17 mouse cellular contexts compared by ENCODE assay signal in the genomic region with DNA sequence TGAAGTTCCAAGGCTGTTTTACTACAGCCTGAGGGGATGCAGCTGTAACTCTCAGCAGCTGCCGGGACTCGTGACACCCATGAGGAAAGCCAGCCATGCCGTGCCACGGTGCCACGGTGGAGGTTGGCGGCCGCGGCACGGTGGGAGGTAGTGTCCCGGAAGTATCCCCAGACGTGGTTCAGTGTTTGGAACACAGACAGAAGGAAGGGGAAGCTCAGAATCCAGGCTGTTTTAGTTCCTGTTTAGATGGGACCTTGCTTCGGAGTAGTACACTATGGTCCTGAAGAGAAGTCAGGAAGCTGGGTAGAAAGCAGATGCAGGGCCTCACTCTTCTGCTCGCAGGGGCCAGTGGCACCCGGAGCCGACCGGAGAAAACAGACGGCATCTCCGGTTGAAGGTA. TPM values are rescaled to one million over a fixed set of nuclear protein-coding genes. Genes with fewer than 3 reads are reported as not detected.
DNase-seq lines count a peak whose midpoint lies in the region; ATAC-seq and TF ChIP-seq lines count a peak whose summit lies in the region.
"Had no signal": no experiment of that assay in that cellular context is flagged by ENCODE, and none has a peak within 500 bp of the region (broad histone marks: within the 10 kb centered on the region; RNA-seq: fewer than 3 reads in every experiment).

No protein-coding gene starts in this region.

- peaks cover 6% of the 10 kb centered on the region for H3K9me3 ChIP-seq in heart, embryonic 13.5 days
- H3K9me3 ChIP-seq in midbrain, embryonic 12.5 days: 0 out of 2 replicates have a peak, but pooled peaks cover 3% of the 10 kb centered on the region
- H3K9me3 ChIP-seq in midbrain, embryonic 14.5 days (ENCODE audit: control insufficient read depth, low read length): no peaks in the 10 kb centered on the region
- peaks cover 2% of the 10 kb centered on the region; the same call in 1 of the 2 replicates for H3K9me3 ChIP-seq in intestine, embryonic 15.5 days
- 0 out of 2 replicates have a peak, but pooled peaks cover under 1% of the 10 kb centered on the region for H3K9me3 ChIP-seq in stomach, embryonic 16.5 days (replicated peaks; ENCODE audit: control insufficient read depth, low read length)
- H3K9me3 ChIP-seq: hindbrain, embryonic 12.5 days; liver, embryonic 15.5 days had no signal

- intact Hi-C loops in heart, adult 2 months (cut with DNase I): no loop called here

- no peak for TF ChIP-seq EP300 in heart, adult 2 months (IDR thresholded peaks at IDR 0.05; ENCODE audit: insufficient read depth, low read depth, low read length)

- no peaks in the 10 kb centered on the region for H3K27me3 ChIP-seq in heart, embryonic 13.5 days (replicated peaks)
- no peaks in the 10 kb centered on the region for H3K27me3 ChIP-seq in heart, adult 2 months (ENCODE audit: control insufficient read depth, insufficient read depth, low read length)
- no peaks in the 10 kb centered on the region for H3K27me3 ChIP-seq in midbrain, embryonic 12.5 days
- no peaks in the 10 kb centered on the region for H3K27me3 ChIP-seq in midbrain, embryonic 14.5 days (ENCODE audit: control insufficient read depth, insufficient read depth, low read length)
- H3K27me3 ChIP-seq in intestine, embryonic 15.5 days (replicated peaks): no peaks in the 10 kb centered on the region
- no peaks in the 10 kb centered on the region for H3K27me3 ChIP-seq in stomach, embryonic 16.5 days (ENCODE audit: control insufficient read depth, insufficient read depth, low read length)
- H3K27me3 ChIP-seq: hindbrain, embryonic 12.5 days; liver, embryonic 15.5 days had no signal

- H3K4me1 ChIP-seq in heart, embryonic 13.5 days: peaks cover 60% of the 10 kb centered on the region
- peaks cover 1% of the 10 kb centered on the region; the same call in 1 of the 2 replicates for H3K4me1 ChIP-seq in heart, adult 2 months (ENCODE audit: control insufficient read depth, insufficient read depth, low read length)
- H3K4me1 ChIP-seq in midbrain, embryonic 12.5 days: peaks cover 16% of the 10 kb centered on the region
- H3K4me1 ChIP-seq in midbrain, embryonic 14.5 days (ENCODE audit: control insufficient read depth, insufficient read depth, low read length): peaks cover 18% of the 10 kb centered on the region
- H3K4me1 ChIP-seq in intestine, embryonic 15.5 days (replicated peaks): 0 out of 2 replicates have a peak, but pooled peaks cover 9% of the 10 kb centered on the region
- H3K4me1 ChIP-seq in stomach, embryonic 16.5 days (ENCODE audit: control insufficient read depth, insufficient read depth, low read length): peaks cover 5% of the 10 kb centered on the region; the same call in 1 of the 2 replicates
- H3K4me1 ChIP-seq: liver, embryonic 15.5 days had no signal

- no peak overlapping the region for H3K4me3 ChIP-seq in heart, embryonic 13.5 days
- no peak overlapping the region for H3K4me3 ChIP-seq in heart, adult 2 months
- H3K4me3 ChIP-seq in midbrain, embryonic 12.5 days: no peak overlapping the region
- no peak overlapping the region for H3K4me3 ChIP-seq in midbrain, embryonic 14.5 days (replicated peaks; ENCODE audit: low read depth, low read length)
- no peak overlapping the region for H3K4me3 ChIP-seq in intestine, embryonic 15.5 days (replicated peaks)
- no peak overlapping the region; the same call in 1 of the 2 replicates for H3K4me3 ChIP-seq in stomach, embryonic 16.5 days (replicated peaks; ENCODE audit: low read length)
- H3K4me3 ChIP-seq: forebrain, embryonic 10.5 days; hindbrain, embryonic 12.5 days; liver, embryonic 15.5 days had no signal

- WGBS in heart, embryonic 13.5 days: 59% methylated on average over 18 of the region's 18 CpGs
- 71% methylated on average over 18 of the region's 18 CpGs for WGBS in heart, adult 2 months
- WGBS in midbrain, embryonic 12.5 days: 86% methylated on average over 18 of the region's 18 CpGs
- 81% methylated on average over 18 of the region's 18 CpGs for WGBS in midbrain, embryonic 14.5 days
- WGBS in intestine, embryonic 15.5 days: 52% methylated on average over 18 of the region's 18 CpGs
- 62% methylated on average over 18 of the region's 18 CpGs for WGBS in stomach, embryonic 16.5 days

- H3K9ac ChIP-seq in heart, embryonic 13.5 days: no peak overlapping the region
- H3K9ac ChIP-seq in heart, adult 2 months (ENCODE audit: low read depth, low read length): no peak overlapping the region
- H3K9ac ChIP-seq in midbrain, embryonic 12.5 days (replicated peaks): no peak overlapping the region
- H3K9ac ChIP-seq in midbrain, embryonic 14.5 days (replicated peaks; ENCODE audit: low read length): no peak overlapping the region
- H3K9ac ChIP-seq in intestine, embryonic 15.5 days: no peak overlapping the region
- no peak overlapping the region; the same call in 1 of the 2 replicates for H3K9ac ChIP-seq in stomach, embryonic 16.5 days (ENCODE audit: low read length)
- H3K9ac ChIP-seq: hindbrain, embryonic 12.5 days; liver, embryonic 15.5 days had no signal

- no peak for TF ChIP-seq CTCF in heart, adult 2 months (IDR thresholded peaks at IDR 0.05)

- DNase-seq in heart, adult 2 months: no peak
- DNase-seq in midbrain, embryonic 14.5 days: no peak
- no peak for DNase-seq in cerebellum, postnatal 4 days (ENCODE audit: low spot score in 2 of 2)
- DNase-seq: adrenal gland, postnatal 10 days; gastrocnemius, postnatal 10 days; kidney, postnatal 25 days; layer of hippocampus, postnatal 36 days had no signal

- H3K27ac ChIP-seq in heart, embryonic 13.5 days (replicated peaks): no peak overlapping the region
- no peak overlapping the region for H3K27ac ChIP-seq in heart, adult 2 months
- 0 out of 2 replicates have a peak overlapping the region, but pooled peaks have one; percentile 35 for H3K27ac ChIP-seq in midbrain, embryonic 12.5 days (replicated peaks)
- H3K27ac ChIP-seq in midbrain, embryonic 14.5 days (replicated peaks; ENCODE audit: low read depth, low read length): no peak overlapping the region
- 0 out of 2 replicates have a peak overlapping the region, but pooled peaks have one; percentile 13 for H3K27ac ChIP-seq in intestine, embryonic 15.5 days
- H3K27ac ChIP-seq in stomach, embryonic 16.5 days (ENCODE audit: low read length): peak overlapping the region; percentile 40; the same call in 1 of the 2 replicates
- H3K27ac ChIP-seq: forebrain, embryonic 10.5 days; hindbrain, embryonic 12.5 days; liver, embryonic 15.5 days had no signal

- peak overlapping the region; percentile 27 for H3K4me2 ChIP-seq in heart, embryonic 13.5 days
- H3K4me2 ChIP-seq in midbrain, embryonic 12.5 days (replicated peaks): no peak overlapping the region
- H3K4me2 ChIP-seq in midbrain, embryonic 14.5 days (ENCODE audit: low read length): no peak overlapping the region
- H3K4me2 ChIP-seq in intestine, embryonic 15.5 days (replicated peaks): peak overlapping the region; percentile 41
- peak overlapping the region; percentile 28; the same call in 1 of the 2 replicates for H3K4me2 ChIP-seq in stomach, embryonic 16.5 days (ENCODE audit: low read depth, low read length)
- H3K4me2 ChIP-seq: hindbrain, embryonic 12.5 days; liver, embryonic 15.5 days had no signal

- no peak for TF ChIP-seq POLR2A in heart, adult 2 months (IDR thresholded peaks at IDR 0.05; ENCODE audit: insufficient read depth, low read depth, low read length)

- ATAC-seq in heart, embryonic 13.5 days (ENCODE audit: extremely low read depth, insufficient number of reproducible peaks, low FRiP score, low TSS enrichment): no peak
- no peak for ATAC-seq in midbrain, embryonic 12.5 days (ENCODE audit: low FRiP score, low read depth)
- ATAC-seq in midbrain, embryonic 14.5 days (ENCODE audit: low FRiP score, low TSS enrichment): no peak
- ATAC-seq in intestine, embryonic 15.5 days: no peak
- no peak for ATAC-seq in stomach, embryonic 16.5 days (ENCODE audit: insufficient read depth, low FRiP score)
- no peak for ATAC-seq in CD4-positive, CD25-positive, alpha-beta regulatory T cell, adult 4 months

- no peaks in the 10 kb centered on the region for H3K79me2 ChIP-seq in heart, adult 2 months (replicated peaks; ENCODE audit: control insufficient read depth, insufficient read depth, low read length)

- peaks cover 4% of the 10 kb centered on the region for H3K36me3 ChIP-seq in heart, embryonic 13.5 days
- no peaks in the 10 kb centered on the region for H3K36me3 ChIP-seq in heart, adult 2 months (ENCODE audit: control insufficient read depth, insufficient read depth, low read length)
- peaks cover 3% of the 10 kb centered on the region for H3K36me3 ChIP-seq in midbrain, embryonic 12.5 days
- H3K36me3 ChIP-seq in midbrain, embryonic 14.5 days (ENCODE audit: control insufficient read depth, insufficient read depth, low read length): no peaks in the 10 kb centered on the region
- 0 out of 2 replicates have a peak, but pooled peaks cover 1% of the 10 kb centered on the region for H3K36me3 ChIP-seq in intestine, embryonic 15.5 days
- no peaks in the 10 kb centered on the region; the same call in 1 of the 2 replicates for H3K36me3 ChIP-seq in stomach, embryonic 16.5 days (ENCODE audit: control insufficient read depth, insufficient read depth, low read length)
- H3K36me3 ChIP-seq: hindbrain, embryonic 12.5 days; liver, embryonic 15.5 days had no signal

RNA-seq across cellular contexts. Expression of gene Acvr2b, which starts 16.1 kb away (rescaled TPM):
- 13.2 and 17.2 TPM in 2 replicates for polyA plus RNA-seq in heart, embryonic 13.5 days (2015; fragmentation: Nextera tagmentation; extraction: Ambion mirVana)
- total RNA-seq in heart, adult 2 months (2021): 1 to 10 TPM; 4.6 to 6.8 TPM
- 2.2 and 3.1 TPM in 2 replicates for polyA plus RNA-seq in heart, adult 2 months (2012; rRNA removed)
- polyA plus RNA-seq in midbrain, embryonic 12.5 days (2016; fragmentation: Nextera tagmentation; extraction: Ambion mirVana): 109 and 116 TPM in 2 replicates
- 69.3 and 69.9 TPM in 2 replicates for polyA plus RNA-seq in midbrain, embryonic 14.5 days (2014; fragmentation: Nextera tagmentation; extraction: Ambion mirVana)
- 20.9 and 22.7 TPM in 2 replicates for polyA plus RNA-seq in intestine, embryonic 15.5 days (2015; fragmentation: Nextera tagmentation; extraction: Ambion mirVana)
- 5.9 and 6.8 TPM in 2 replicates for polyA plus RNA-seq in stomach, embryonic 16.5 days (2015; fragmentation: Nextera tagmentation; extraction: Ambion mirVana)
- under 1 TPM in 1 of 2 experiments, not detected in 1; 0.46 TPM for polyA plus RNA-seq in CD4-positive, CD25-positive, alpha-beta regulatory T cell, adult 4 months (2017; shearing (Covaris generic))

RNA-seq across cellular contexts. Expression of gene Exog, which starts 26.7 kb away (rescaled TPM):
- 11.8 and 12.4 TPM in 2 replicates for polyA plus RNA-seq in heart, embryonic 13.5 days (2015; fragmentation: Nextera tagmentation; extraction: Ambion mirVana)
- 1 to 10 TPM; 2.0 to 3.1 TPM for total RNA-seq in heart, adult 2 months (2021)
- polyA plus RNA-seq in heart, adult 2 months (2012; rRNA removed): 1.7 and 2.8 TPM in 2 replicates
- polyA plus RNA-seq in midbrain, embryonic 12.5 days (2016; fragmentation: Nextera tagmentation; extraction: Ambion mirVana): 38.1 and 45.1 TPM in 2 replicates
- polyA plus RNA-seq in midbrain, embryonic 14.5 days (2014; fragmentation: Nextera tagmentation; extraction: Ambion mirVana): 51.2 and 56.0 TPM in 2 replicates
- 19.6 and 19.9 TPM in 2 replicates for polyA plus RNA-seq in intestine, embryonic 15.5 days (2015; fragmentation: Nextera tagmentation; extraction: Ambion mirVana)
- polyA plus RNA-seq in stomach, embryonic 16.5 days (2015; fragmentation: Nextera tagmentation; extraction: Ambion mirVana): 21.5 and 23.2 TPM in 2 replicates
- 10 to 100 TPM; 12.6 to 16.2 TPM for polyA plus RNA-seq in CD4-positive, CD25-positive, alpha-beta regulatory T cell, adult 4 months (2017; shearing (Covaris generic))

RNA-seq across cellular contexts. Expression of gene Slc22a14, which starts 52.7 kb away (rescaled TPM):
- 0.10 TPM in 1 of 2 replicates, not detected in the other for polyA plus RNA-seq in heart, embryonic 13.5 days (2015; fragmentation: Nextera tagmentation; extraction: Ambion mirVana)
- not detected for total RNA-seq in heart, adult 2 months (2021)
- polyA plus RNA-seq in heart, adult 2 months (2012; rRNA removed): 0.35 and 0.78 TPM in 2 replicates
- not detected in 2 replicates for polyA plus RNA-seq in midbrain, embryonic 12.5 days (2016; fragmentation: Nextera tagmentation; extraction: Ambion mirVana)
- polyA plus RNA-seq in midbrain, embryonic 14.5 days (2014; fragmentation: Nextera tagmentation; extraction: Ambion mirVana): not detected in 2 replicates
- 0.06 TPM in 1 of 2 replicates, not detected in the other for polyA plus RNA-seq in intestine, embryonic 15.5 days (2015; fragmentation: Nextera tagmentation; extraction: Ambion mirVana)
- not detected in 2 replicates for polyA plus RNA-seq in stomach, embryonic 16.5 days (2015; fragmentation: Nextera tagmentation; extraction: Ambion mirVana)
- not detected for polyA plus RNA-seq in CD4-positive, CD25-positive, alpha-beta regulatory T cell, adult 4 months (2017; shearing (Covaris generic))
- total RNA-seq: gastrocnemius, postnatal 10 days; layer of hippocampus, postnatal 36 days; megakaryocyte-erythroid progenitor cell, adult 5-6 weeks had no signal
- polyA plus RNA-seq: forebrain, embryonic 10.5 days; hindbrain, embryonic 12.5 days; neural tube, embryonic 11.5 days had no signal

Comparison
In these comparisons a context has a peak if more than half of its experiments do, and no peak if none do; other contexts are left out.
1. H3K27ac ChIP-seq: peak in midbrain, embryonic 12.5 days (single experiment), intestine, embryonic 15.5 days (single experiment) and stomach, embryonic 16.5 days (single experiment); none in heart, embryonic 13.5 days (single experiment), heart, adult 2 months (single experiment) and midbrain, embryonic 14.5 days (single experiment).
2. H3K4me2 ChIP-seq: peak in heart, embryonic 13.5 days (single experiment), intestine, embryonic 15.5 days (single experiment) and stomach, embryonic 16.5 days (single experiment); none in midbrain, embryonic 12.5 days (single experiment) and midbrain, embryonic 14.5 days (single experiment).